ENCODE assay signal across 26 mouse cellular contexts in the genomic region with DNA sequence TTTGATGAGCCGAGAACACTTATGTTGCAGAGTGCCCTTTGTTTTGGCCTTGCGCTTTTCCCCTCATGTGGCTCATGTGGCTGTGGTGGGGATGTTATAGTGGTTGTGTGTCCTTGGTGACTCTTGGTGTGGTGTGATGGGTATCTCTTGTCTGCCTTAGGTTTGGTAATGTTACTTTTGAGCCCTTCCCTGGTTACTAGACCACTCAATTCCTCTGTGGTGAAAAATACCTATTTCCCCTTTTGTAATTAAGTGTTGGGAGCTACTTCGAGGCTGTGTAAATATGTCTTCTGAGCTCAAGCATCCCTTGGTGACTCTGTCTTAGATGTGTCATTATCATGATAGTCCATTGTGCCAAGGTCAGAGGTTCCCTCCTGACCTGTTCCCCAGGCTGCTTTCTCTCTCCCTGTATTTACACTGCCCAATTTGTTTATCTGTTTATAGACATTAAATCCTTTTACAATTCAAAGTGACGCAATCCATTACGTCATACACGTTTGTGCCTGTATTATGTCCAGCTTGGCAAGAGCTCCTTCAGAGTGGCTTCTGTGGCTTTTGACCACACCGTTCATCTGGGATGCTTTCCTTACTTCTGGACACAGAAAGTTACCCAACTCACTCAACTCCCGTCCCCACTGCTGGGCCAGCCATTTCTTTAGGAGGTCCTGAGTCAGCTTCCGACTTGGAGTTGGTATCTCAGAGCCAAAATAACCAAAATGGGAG. TPM values are rescaled to one million over a fixed set of nuclear protein-coding genes. Genes with fewer than 3 reads are reported as not detected.
DNase-seq lines count a peak whose midpoint lies in the region; ATAC-seq and TF ChIP-seq lines count a peak whose summit lies in the region.
"Had no signal": no experiment of that assay in that cellular context is flagged by ENCODE, and none has a peak within 500 bp of the region (broad histone marks: within the 10 kb centered on the region; RNA-seq: fewer than 3 reads in every experiment).

No protein-coding gene starts in this region.

- WGBS in liver, postnatal 0 days (ENCODE audit: insufficient replicate concordance): 65% methylated on average over 9 of the region's 9 CpGs
- WGBS in liver, embryonic 11.5 days: 80% methylated on average over 9 of the region's 9 CpGs
- 86% methylated on average over 9 of the region's 9 CpGs for WGBS in embryonic facial prominence, embryonic 10.5 days

- H3K27me3 ChIP-seq in liver, postnatal 0 days (ENCODE audit: insufficient read depth, low read length): no peaks in the 10 kb centered on the region
- H3K27me3 ChIP-seq in liver, embryonic 11.5 days (replicated peaks; ENCODE audit: control insufficient read depth, insufficient read depth, low read length): no peaks in the 10 kb centered on the region
- no peaks in the 10 kb centered on the region for H3K27me3 ChIP-seq in embryonic facial prominence, embryonic 10.5 days (replicated peaks; ENCODE audit: low read depth, poor library complexity, severe bottlenecking)
- H3K27me3 ChIP-seq: heart, embryonic 12.5 days; kidney, embryonic 15.5 days; liver, embryonic 15.5 days; lung, embryonic 15.5 days; midbrain, embryonic 15.5 days; neural tube, embryonic 13.5 days had no signal

- H3K9ac ChIP-seq in liver, postnatal 0 days (replicated peaks): no peak overlapping the region
- H3K9ac ChIP-seq in liver, embryonic 11.5 days (ENCODE audit: low read depth, low read length): no peak overlapping the region
- H3K9ac ChIP-seq: forebrain, postnatal 0 days; heart, embryonic 12.5 days; hindbrain, embryonic 14.5 days; kidney, embryonic 15.5 days; liver, embryonic 15.5 days; lung, embryonic 15.5 days; midbrain, embryonic 15.5 days; neural tube, embryonic 13.5 days had no signal

- ATAC-seq in liver, postnatal 0 days: 0 out of 2 replicates have a peak, but pooled peaks have one; percentile 33
- ATAC-seq in liver, embryonic 11.5 days (replicated peaks; ENCODE audit: low FRiP score): no peak
- ATAC-seq in common myeloid progenitor, adult 5-6 weeks (replicated peaks; ENCODE audit: low read depth, poor library complexity, severe bottlenecking): peak; percentile 59
- ATAC-seq in megakaryocyte progenitor cell, adult 5-6 weeks (replicated peaks; ENCODE audit: poor library complexity): peak; percentile 47
- ATAC-seq: forebrain, postnatal 0 days; midbrain, embryonic 15.5 days had no signal

- DNase-seq in liver, postnatal 0 days: no peak
- no peak for DNase-seq in liver, embryonic 11.5 days (ENCODE audit: low spot score)
- DNase-seq in 416B (ENCODE audit: low read depth): peak; percentile 85
- DNase-seq in kidney, postnatal 25 days: no peak
- DNase-seq in embryonic facial prominence, embryonic 10.5 days (ENCODE audit: low spot score): no peak
- no peak for DNase-seq in kidney, postnatal 14 days
- DNase-seq: adrenal gland, postnatal 25 days; cerebellum, adult 18-20 months; cerebellum, postnatal 10 days; forebrain, postnatal 0 days; gastrocnemius, postnatal 25 days; heart, adult 2 months; kidney, adult 18-20 months; kidney, postnatal 4 days; lung, postnatal 36 days; right cerebral cortex, postnatal 4 days had no signal

- no peaks in the 10 kb centered on the region for H3K4me1 ChIP-seq in liver, postnatal 0 days (ENCODE audit: insufficient read depth)
- H3K4me1 ChIP-seq in liver, embryonic 11.5 days (replicated peaks; ENCODE audit: control insufficient read depth, insufficient read depth, low read length): no peaks in the 10 kb centered on the region
- H3K4me1 ChIP-seq in embryonic facial prominence, embryonic 10.5 days: peaks cover 13% of the 10 kb centered on the region
- H3K4me1 ChIP-seq: forebrain, embryonic 10.5 days; midbrain, embryonic 15.5 days; neural tube, embryonic 13.5 days had no signal

- no peaks in the 10 kb centered on the region for H3K9me3 ChIP-seq in liver, postnatal 0 days (ENCODE audit: low read length)
- no peaks in the 10 kb centered on the region for H3K9me3 ChIP-seq in liver, embryonic 11.5 days (ENCODE audit: control insufficient read depth, low read length)
- H3K9me3 ChIP-seq in embryonic facial prominence, embryonic 10.5 days: no peaks in the 10 kb centered on the region
- H3K9me3 ChIP-seq: heart, embryonic 12.5 days; kidney, embryonic 15.5 days; liver, embryonic 15.5 days; lung, embryonic 15.5 days; midbrain, embryonic 15.5 days; neural tube, embryonic 13.5 days had no signal

- H3K4me3 ChIP-seq in liver, postnatal 0 days (ENCODE audit: low read depth, low read length): no peak overlapping the region
- no peak overlapping the region for H3K4me3 ChIP-seq in liver, embryonic 11.5 days (ENCODE audit: low read depth, low read length)
- H3K4me3 ChIP-seq in embryonic facial prominence, embryonic 10.5 days: no peak overlapping the region
- H3K4me3 ChIP-seq: forebrain, embryonic 10.5 days; heart, adult 2 months; heart, embryonic 12.5 days; kidney, embryonic 15.5 days; liver, embryonic 15.5 days; lung, embryonic 15.5 days; midbrain, embryonic 15.5 days; neural tube, embryonic 13.5 days had no signal

- H3K4me2 ChIP-seq in liver, postnatal 0 days (ENCODE audit: low read depth, low read length): no peak overlapping the region
- no peak overlapping the region for H3K4me2 ChIP-seq in liver, embryonic 11.5 days
- H3K4me2 ChIP-seq: heart, embryonic 12.5 days; hindbrain, embryonic 14.5 days; kidney, embryonic 15.5 days; liver, embryonic 15.5 days; lung, embryonic 15.5 days; midbrain, embryonic 15.5 days; neural tube, embryonic 13.5 days had no signal

- no peak for TF ChIP-seq CTCF in liver, postnatal 0 days (IDR thresholded peaks at IDR 0.05; ENCODE audit: low read depth)

- no peak overlapping the region for H3K27ac ChIP-seq in liver, postnatal 0 days (ENCODE audit: low read depth)
- H3K27ac ChIP-seq in liver, embryonic 11.5 days (ENCODE audit: low read depth, low read length): no peak overlapping the region
- H3K27ac ChIP-seq in embryonic facial prominence, embryonic 10.5 days (replicated peaks): no peak overlapping the region
- H3K27ac ChIP-seq: forebrain, embryonic 10.5 days; hindbrain, embryonic 14.5 days; kidney, embryonic 15.5 days; liver, embryonic 15.5 days; lung, embryonic 15.5 days; midbrain, embryonic 15.5 days; neural tube, embryonic 13.5 days had no signal

- H3K36me3 ChIP-seq in liver, postnatal 0 days (replicated peaks; ENCODE audit: insufficient read depth, low read length): peaks cover 19% of the 10 kb centered on the region
- no peaks in the 10 kb centered on the region; the same call in 1 of the 2 replicates for H3K36me3 ChIP-seq in liver, embryonic 11.5 days (ENCODE audit: control insufficient read depth, insufficient read depth, low read length)
- peaks cover 10% of the 10 kb centered on the region for H3K36me3 ChIP-seq in embryonic facial prominence, embryonic 10.5 days (replicated peaks)
- H3K36me3 ChIP-seq: midbrain, embryonic 15.5 days; neural tube, embryonic 13.5 days had no signal

- no peak for TF ChIP-seq EP300 in liver, postnatal 0 days (IDR thresholded peaks at IDR 0.05; ENCODE audit: low read depth)

RNA-seq across cellular contexts. Expression of a gene that starts 15.9 kb away (rescaled TPM):
- polyA plus RNA-seq in liver, postnatal 0 days (2015; fragmentation: Nextera tagmentation; extraction: Ambion mirVana): 4.0 and 4.8 TPM in 2 replicates
- polyA plus RNA-seq in liver, embryonic 11.5 days (2014; fragmentation: Nextera tagmentation; extraction: Ambion mirVana): 12.2 and 17.2 TPM in 2 replicates
- total RNA-seq in common myeloid progenitor, adult 5-6 weeks (2017): 49.6 and 66.9 TPM in 2 replicates
- total RNA-seq in megakaryocyte progenitor cell, adult 5-6 weeks (2015): 76.0 and 84.5 TPM in 2 replicates
- total RNA-seq in megakaryocyte progenitor cell, adult 5-6 weeks (2017): 57.9 and 61.8 TPM in 2 replicates
- polyA plus RNA-seq in embryonic facial prominence, embryonic 10.5 days (2016; fragmentation: Nextera tagmentation; extraction: Ambion mirVana): 7.3 and 8.7 TPM in 2 replicates
